Mouse (Mus musculus) mouse embryonic stem cell (cell line): ENCODE results near the gene Kpna6.

Source experiments
- in situ Hi-C, 2 experiments: fragments of 300-500 bp; cut with MboI; formaldehyde crosslinking; loops; 1 replicate in 1 of 2; 3 replicates in 1 of 2; pipeline ENCODE4 v1.14.3; 2019 to 2020; ENCODE audit warnings: low sequenced_read_pairs in 2 of 2, low pct_unique_long_range_greater_than_20kb in 1 of 2, mixed read lengths in 1 of 2; ENCODE audit not compliant: unreplicated experiment in 1 of 2

Gene Kpna6

GRCm38 (mm10) chr4:129661584-129661983 lies 11.0 kb downstream of the Kpna6 start:
- in situ Hi-C loops: no loop called here

- in situ Hi-C loops: no loop called here
Measured at GRCm38 (mm10) chr4:129654770-129655169, 17.8 kb downstream of the Kpna6 start.

GRCm38 (mm10) chr4:129650359-129650758 lies 22.2 kb downstream of the Kpna6 start:
- in situ Hi-C loops: no loop called here

GRCm38 (mm10) chr4:129648656-129649055 lies 23.9 kb downstream of the Kpna6 start:
- in situ Hi-C loops: no loop called here

GRCm38 (mm10) chr4:129645204-129645603 lies 27.4 kb downstream of the Kpna6 start:
- in situ Hi-C loops: no loop called here

GRCm38 (mm10) chr4:129641756-129642155 lies 30.8 kb downstream of the Kpna6 start:
- in situ Hi-C loops: no loop called here

- in situ Hi-C loops: no loop called here
Measured at GRCm38 (mm10) chr4:129640638-129641467, 31.7 kb downstream of the Kpna6 start, which contains the start of gene Txlna. Gene Txlna, minus strand, starts transcription at chr4:129641065.

- in situ Hi-C loops: no loop called here
Measured at GRCm38 (mm10) chr4:129640101-129640637, 32.4 kb downstream of the Kpna6 start.

GRCm38 (mm10) chr4:129639221-129639620 lies 33.3 kb downstream of the Kpna6 start:
- in situ Hi-C loops: no loop called here

- in situ Hi-C loops: no loop called here
Measured at GRCm38 (mm10) chr4:129633852-129634251, 38.7 kb downstream of the Kpna6 start.

GRCm38 (mm10) chr4:129631867-129632266 lies 40.7 kb downstream of the Kpna6 start:
- in situ Hi-C loops: no loop called here

GRCm38 (mm10) chr4:129630944-129631343 lies 41.6 kb downstream of the Kpna6 start:
- in situ Hi-C loops: no loop called here

GRCm38 (mm10) chr4:129626035-129626434 lies 46.5 kb downstream of the Kpna6 start:
- in situ Hi-C loops: no loop called here

GRCm38 (mm10) chr4:129625496-129625895 lies 47.1 kb downstream of the Kpna6 start:
- in situ Hi-C loops: no loop called here

- in situ Hi-C loops: no loop called here
Measured at GRCm38 (mm10) chr4:129625029-129625370, 47.6 kb downstream of the Kpna6 start.

GRCm38 (mm10) chr4:129624281-129625028 lies 48.1 kb downstream of the Kpna6 start:
- in situ Hi-C loops: no loop called here

- in situ Hi-C loops: no loop called here
Measured at GRCm38 (mm10) chr4:129623681-129624091, 48.9 kb downstream of the Kpna6 start, which contains the start of gene Ccdc28b. Gene Ccdc28b, minus strand, starts transcription at chr4:129623947.

GRCm38 (mm10) chr4:129622803-129623535 lies 49.6 kb downstream of the Kpna6 start:
- in situ Hi-C loops: no loop called here
